Mouse (Mus musculus): ENCODE data around the gene Uck2. TPM values are rescaled to one million over a fixed set of nuclear protein-coding genes. Genes with fewer than 3 reads are reported as not detected.
A peak's percentile ranks its signal among the peaks of the same experiment; 100 is the strongest.

Gene Uck2
- polyA plus RNA-seq, 1 experiment from 2014 or later = 49.5 TPM

DNA sequence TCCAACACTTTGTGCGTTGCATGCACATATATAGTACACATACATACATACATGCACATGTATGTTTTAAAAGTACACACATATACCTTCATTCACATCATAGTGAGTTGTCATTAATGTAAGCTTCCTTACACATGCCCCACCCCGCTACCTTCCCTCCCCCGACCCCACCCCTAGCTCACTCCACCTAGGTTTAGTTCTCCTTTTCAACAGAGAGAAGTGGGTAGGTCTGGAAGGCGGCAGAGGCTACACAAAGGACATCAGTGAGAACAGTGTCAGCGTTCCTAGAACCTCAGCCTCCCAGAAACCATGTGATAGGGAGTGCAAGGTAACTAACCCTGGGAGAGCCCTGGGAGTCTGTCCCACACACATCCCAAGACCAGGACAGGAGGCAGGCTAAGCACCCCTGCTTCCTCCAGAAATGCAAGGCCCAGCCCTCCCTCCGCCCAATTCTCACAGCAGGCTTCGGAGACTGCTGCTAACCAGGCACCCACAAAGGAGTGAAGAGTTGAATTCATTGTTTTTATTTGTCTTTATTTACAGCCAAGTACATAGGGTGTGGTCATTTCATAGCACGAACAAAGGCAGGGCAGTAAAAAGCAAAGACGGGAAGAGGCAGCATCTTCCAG lies 62.6 kb downstream of the Uck2 start:
- 0 out of 2 replicates have a peak, but pooled peaks cover 5% of the 10 kb centered on the region for H3K36me3 ChIP-seq
- H3K9me3 ChIP-seq = no peaks in the 10 kb centered on the region
- no peak overlapping the region for H3K4me3 ChIP-seq (replicated peaks)
- H3K4me2 ChIP-seq (replicated peaks) = no peak overlapping the region
- 82% methylated on average over 9 of the region's 9 CpGs for WGBS
- H3K4me1 ChIP-seq (replicated peaks) = no peaks in the 10 kb centered on the region
- H3K27ac ChIP-seq = no peak overlapping the region
- no peak overlapping the region for H3K9ac ChIP-seq
- H3K27me3 ChIP-seq (replicated peaks) = no peaks in the 10 kb centered on the region
- no peak for ATAC-seq

DNA sequence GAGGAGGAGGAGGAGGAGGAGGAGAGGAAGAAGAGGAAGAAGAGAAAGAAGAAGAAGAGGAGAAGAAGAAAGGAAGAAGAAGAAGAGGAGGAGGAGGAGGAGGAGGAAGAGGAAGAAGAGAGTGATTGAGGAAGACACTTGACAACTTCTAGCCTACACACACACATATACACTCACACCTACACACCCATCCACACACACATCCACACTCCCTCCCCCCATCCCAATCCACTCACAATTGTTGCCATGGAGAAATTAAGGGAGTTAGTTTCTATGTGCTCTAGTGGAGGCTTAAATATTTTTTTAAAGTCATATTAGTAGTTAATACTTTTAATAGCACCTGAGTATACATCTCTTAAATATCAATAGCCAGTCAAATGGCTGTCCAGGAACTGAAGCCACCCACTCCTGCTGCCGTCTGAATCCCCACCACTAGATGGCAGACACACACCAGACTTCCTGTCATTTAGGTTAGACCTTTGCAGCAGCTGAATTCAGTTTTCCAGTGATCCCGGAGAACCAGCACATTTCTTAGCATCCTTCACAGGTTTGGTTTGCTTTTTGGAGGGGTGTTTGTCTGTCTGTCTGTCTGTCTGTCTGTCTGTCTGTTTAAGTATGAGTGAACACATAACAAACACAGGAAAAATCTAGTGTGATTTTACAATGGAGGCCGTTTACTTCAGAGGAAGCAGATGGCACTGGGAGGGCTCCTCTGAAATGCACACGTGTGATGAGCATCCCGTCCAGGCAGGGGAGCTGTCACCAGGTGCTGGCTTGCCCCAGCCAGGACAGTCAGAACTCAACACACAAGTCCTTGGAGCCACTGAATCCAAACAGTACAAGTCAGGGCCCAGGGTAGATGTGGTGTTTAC lies 64.6 kb downstream of the Uck2 start:
- Histone ChIP-seq H3K36me3 (0 out of 2 replicates have a peak, but pooled peaks cover 5% of the 10 kb centered on the region), H3K9me3 (no peaks in the 10 kb centered on the region), H3K4me3 (replicated peaks) (no peak overlapping the region), H3K9ac (no peak overlapping the region), H3K27ac (no peak overlapping the region), H3K27me3 (replicated peaks) (no peaks in the 10 kb centered on the region), H3K4me1 (replicated peaks) (no peaks in the 10 kb centered on the region), H3K4me2 (replicated peaks) (no peak overlapping the region)
- WGBS = 4% methylated on average over 5 of the region's 5 CpGs
- peak; percentile 84 for ATAC-seq

- no peak overlapping the region for H3K4me2 ChIP-seq (replicated peaks)
- no peak overlapping the region for H3K4me3 ChIP-seq (replicated peaks)
- H3K27ac ChIP-seq = no peak overlapping the region
- no peaks in the 10 kb centered on the region for H3K27me3 ChIP-seq (replicated peaks)
- H3K4me1 ChIP-seq (replicated peaks) = no peaks in the 10 kb centered on the region
- ATAC-seq = no peak
- 73% methylated on average over 3 of the region's 3 CpGs for WGBS
- no peaks in the 10 kb centered on the region for H3K36me3 ChIP-seq
- H3K9ac ChIP-seq = no peak overlapping the region
- H3K9me3 ChIP-seq = no peaks in the 10 kb centered on the region
These were observed 69.7 kb downstream of the Uck2 start for GRCm38 (mm10) chr1:167215460-167215859.

GRCm38 (mm10) chr1:167212710-167213109 lies 72.4 kb downstream of the Uck2 start:
- H3K27ac ChIP-seq = no peak overlapping the region
- no peaks in the 10 kb centered on the region for H3K36me3 ChIP-seq
- no peak overlapping the region for H3K4me2 ChIP-seq (replicated peaks)
- no peak overlapping the region for H3K9ac ChIP-seq
- no peaks in the 10 kb centered on the region for H3K9me3 ChIP-seq
- ATAC-seq = no peak
- no peaks in the 10 kb centered on the region for H3K4me1 ChIP-seq (replicated peaks)
- WGBS = 92% methylated on average over 1 of the region's 1 CpGs
- no peak overlapping the region for H3K4me3 ChIP-seq (replicated peaks)
- H3K27me3 ChIP-seq (replicated peaks) = no peaks in the 10 kb centered on the region

DNA sequence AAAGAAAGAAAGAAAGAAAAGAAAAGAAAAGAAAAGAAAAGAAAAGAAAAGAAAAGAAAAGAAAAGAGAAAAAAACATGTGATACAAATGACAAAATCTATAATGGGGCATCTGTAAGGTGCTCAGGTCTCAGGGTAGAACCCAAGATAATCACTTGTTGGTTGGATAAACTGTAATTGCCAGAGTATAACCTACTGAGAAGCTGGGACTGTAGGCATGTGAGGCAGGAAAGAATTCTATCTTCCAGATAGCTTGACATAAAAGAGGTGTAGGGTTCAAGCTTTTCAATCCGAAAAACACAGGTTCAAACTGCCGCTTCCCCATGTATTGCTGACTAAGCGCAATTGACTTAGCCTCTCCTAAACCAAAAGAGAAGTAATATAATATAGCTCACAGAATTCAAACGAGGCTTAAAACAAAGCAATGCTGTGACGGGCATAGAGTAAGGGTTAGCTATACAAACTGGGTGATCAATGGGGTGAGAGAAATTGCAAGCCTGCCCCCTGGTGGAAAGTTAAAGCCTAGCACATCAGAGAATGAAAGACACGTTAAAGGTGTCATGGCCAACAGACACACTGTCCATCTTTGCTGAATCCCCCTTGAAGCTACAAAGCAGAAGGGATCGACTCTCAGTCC lies 73.0 kb downstream of the Uck2 start:
- Histone ChIP-seq H3K4me1 (replicated peaks) (no peaks in the 10 kb centered on the region), H3K27me3 (replicated peaks) (no peaks in the 10 kb centered on the region), H3K9me3 (no peaks in the 10 kb centered on the region), H3K4me3 (replicated peaks) (no peak overlapping the region), H3K36me3 (no peaks in the 10 kb centered on the region), H3K27ac (no peak overlapping the region), H3K4me2 (replicated peaks) (no peak overlapping the region), H3K9ac (no peak overlapping the region)
- ATAC-seq = peak; percentile 59; the same call in 1 of the 2 replicates
- WGBS = 27% methylated on average over 7 of the region's 7 CpGs

DNA sequence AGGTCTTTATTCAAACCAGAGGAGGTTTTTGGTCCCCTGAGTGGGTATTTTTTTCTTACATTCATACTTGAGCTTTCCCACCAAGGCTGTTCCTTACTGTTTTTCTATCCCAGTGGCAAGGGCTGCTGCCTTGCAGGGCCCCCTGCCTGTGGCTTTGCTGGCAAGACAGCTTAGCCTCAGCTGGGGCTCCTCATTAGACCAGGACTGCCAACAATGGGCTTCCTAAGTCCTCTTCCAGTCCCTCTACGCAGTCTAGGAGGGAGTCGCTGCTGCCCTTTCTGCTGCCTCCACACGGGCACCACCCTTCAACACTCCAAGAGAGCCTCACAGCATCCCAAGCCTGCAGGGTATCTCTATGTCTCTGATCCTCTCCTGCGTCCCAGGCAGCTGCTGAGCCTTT lies 76.3 kb downstream of the Uck2 start:
- Histone ChIP-seq H3K4me3 (replicated peaks) (no peak overlapping the region), H3K36me3 (no peaks in the 10 kb centered on the region), H3K4me1 (replicated peaks) (no peaks in the 10 kb centered on the region), H3K27ac (no peak overlapping the region), H3K4me2 (replicated peaks) (no peak overlapping the region), H3K9me3 (no peaks in the 10 kb centered on the region), H3K9ac (no peak overlapping the region), H3K27me3 (replicated peaks) (no peaks in the 10 kb centered on the region)
- WGBS = 71% methylated on average over 4 of the region's 4 CpGs
- no peak for ATAC-seq

GRCm38 (mm10) chr1:167205177-167205750 lies 79.9 kb downstream of the Uck2 start:
- ATAC-seq = no peak
- H3K27me3 ChIP-seq (replicated peaks) = no peaks in the 10 kb centered on the region
- H3K9ac ChIP-seq = no peak overlapping the region
- H3K9me3 ChIP-seq = no peaks in the 10 kb centered on the region
- H3K27ac ChIP-seq = no peak overlapping the region
- H3K36me3 ChIP-seq = no peaks in the 10 kb centered on the region
- no peaks in the 10 kb centered on the region for H3K4me1 ChIP-seq (replicated peaks)
- no peak overlapping the region for H3K4me2 ChIP-seq (replicated peaks)
- H3K4me3 ChIP-seq (replicated peaks) = no peak overlapping the region
- 42% methylated on average over 8 of the region's 8 CpGs for WGBS

DNA sequence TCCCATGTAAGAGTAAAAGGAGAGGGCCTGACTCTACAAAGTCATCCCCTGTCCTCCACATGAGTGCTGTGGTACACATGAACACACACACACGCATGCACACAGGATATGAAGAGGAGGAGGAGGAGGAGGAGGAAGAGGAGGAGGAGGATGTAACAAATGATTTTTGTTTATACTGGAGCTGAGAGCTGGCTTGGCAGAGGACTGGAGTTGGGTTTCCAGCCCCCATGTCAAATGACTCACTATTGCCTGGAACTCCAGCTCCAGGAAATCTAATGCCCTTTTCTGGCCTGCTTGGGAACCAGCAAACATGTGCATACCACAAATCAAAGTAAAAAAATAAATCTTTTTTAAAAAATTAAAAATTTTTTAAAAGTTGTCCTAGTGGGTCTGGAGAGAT lies 80.7 kb downstream of the Uck2 start:
- 73% methylated on average over 1 of the region's 1 CpGs for WGBS
- Histone ChIP-seq H3K9ac (no peak overlapping the region), H3K4me3 (replicated peaks) (no peak overlapping the region), H3K36me3 (no peaks in the 10 kb centered on the region), H3K4me2 (replicated peaks) (no peak overlapping the region), H3K27me3 (replicated peaks) (no peaks in the 10 kb centered on the region), H3K4me1 (replicated peaks) (no peaks in the 10 kb centered on the region), H3K9me3 (no peaks in the 10 kb centered on the region), H3K27ac (no peak overlapping the region)
- ATAC-seq = no peak

DNA sequence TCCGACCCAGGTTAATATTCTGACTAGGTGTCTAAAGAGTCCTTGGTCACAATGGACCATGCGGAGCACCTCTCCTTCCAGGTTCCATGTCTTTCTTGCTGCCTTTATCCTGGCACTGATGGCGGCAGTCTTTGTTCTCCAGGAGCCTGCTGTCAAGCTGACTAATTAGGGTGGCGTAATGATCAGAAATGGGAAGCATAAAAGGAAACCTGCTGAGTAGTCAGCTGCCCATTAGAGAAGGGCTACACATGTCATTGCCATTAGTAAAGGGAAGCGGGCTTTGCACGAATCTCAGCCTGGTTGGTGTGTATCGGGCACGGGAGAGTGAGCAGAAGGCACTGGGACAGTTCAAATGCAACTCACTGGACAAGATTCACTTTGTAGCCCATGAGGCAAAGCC lies 90.4 kb downstream of the Uck2 start:
- no peaks in the 10 kb centered on the region for H3K36me3 ChIP-seq
- no peak overlapping the region for H3K4me3 ChIP-seq (replicated peaks)
- H3K27me3 ChIP-seq (replicated peaks) = no peaks in the 10 kb centered on the region
- no peak overlapping the region for H3K27ac ChIP-seq
- no peaks in the 10 kb centered on the region for H3K9me3 ChIP-seq
- H3K4me2 ChIP-seq (replicated peaks) = no peak overlapping the region
- H3K9ac ChIP-seq = no peak overlapping the region
- ATAC-seq = no peak
- WGBS = 66% methylated on average over 8 of the region's 8 CpGs
- H3K4me1 ChIP-seq (replicated peaks) = no peaks in the 10 kb centered on the region

DNA sequence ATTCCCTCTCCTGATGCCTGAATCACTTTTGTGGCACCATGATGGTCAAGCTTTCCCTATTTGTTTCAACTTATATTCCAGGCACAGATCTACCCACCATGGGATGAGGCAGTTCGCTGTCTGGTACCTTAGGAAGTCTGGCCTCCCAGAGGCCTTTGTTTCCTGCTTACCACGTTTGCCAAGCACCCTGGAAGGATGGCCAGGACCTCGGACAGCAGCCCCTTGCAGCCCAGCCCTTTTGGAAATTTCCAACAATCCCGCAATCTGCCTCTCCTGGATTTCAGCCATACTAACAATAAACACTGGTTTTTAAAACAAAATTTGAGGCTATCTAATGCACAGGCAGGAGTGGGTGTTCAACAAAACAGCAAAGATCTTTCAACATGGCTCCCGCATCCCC lies 97.3 kb downstream of the Uck2 start:
- no peaks in the 10 kb centered on the region for H3K4me1 ChIP-seq (replicated peaks)
- 23% methylated on average over 5 of the region's 5 CpGs for WGBS
- no peak overlapping the region for H3K4me2 ChIP-seq (replicated peaks)
- no peaks in the 10 kb centered on the region for H3K27me3 ChIP-seq (replicated peaks)
- no peak overlapping the region for H3K4me3 ChIP-seq (replicated peaks)
- no peaks in the 10 kb centered on the region for H3K36me3 ChIP-seq
- no peaks in the 10 kb centered on the region for H3K9me3 ChIP-seq
- H3K9ac ChIP-seq = no peak overlapping the region
- H3K27ac ChIP-seq = no peak overlapping the region
- ATAC-seq = no peak

DNA sequence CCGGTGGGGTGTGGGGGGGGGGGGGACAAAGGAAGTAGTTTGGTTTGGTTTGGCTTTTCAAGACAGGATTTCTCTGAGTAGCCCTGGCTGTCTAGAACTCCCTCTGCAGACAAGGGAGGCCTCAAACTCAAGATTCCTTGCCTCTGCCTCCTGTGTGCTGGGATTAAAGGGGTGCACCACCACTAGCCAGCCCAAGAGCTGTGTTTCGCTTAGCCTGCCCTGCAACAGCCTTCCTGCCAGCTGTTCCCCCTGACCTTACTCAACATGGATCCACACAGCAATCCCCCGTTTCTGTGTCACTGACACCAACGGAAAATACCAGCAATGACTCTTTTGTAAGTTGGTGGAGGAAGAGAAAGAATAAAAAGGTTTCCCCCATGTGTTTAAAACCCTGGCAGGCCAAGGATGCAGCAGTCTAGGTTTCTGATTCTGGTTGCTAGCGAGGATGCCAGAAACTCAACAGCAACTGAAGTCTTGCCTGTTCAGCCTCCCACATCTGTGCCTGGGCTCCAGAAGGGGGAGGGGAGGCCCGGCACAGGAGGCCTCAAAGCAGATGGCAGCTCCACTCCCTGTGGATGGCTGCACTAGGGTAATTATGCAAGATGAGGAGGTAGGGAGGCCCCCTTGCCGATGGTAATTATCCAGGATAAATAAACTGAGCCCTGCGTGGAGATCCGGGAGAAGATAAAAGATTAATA lies 103.1 kb downstream of the Uck2 start:
- WGBS = 26% methylated on average over 9 of the region's 9 CpGs
- Histone ChIP-seq H3K36me3 (no peaks in the 10 kb centered on the region), H3K4me2 (replicated peaks) (no peak overlapping the region), H3K9ac (no peak overlapping the region), H3K4me3 (replicated peaks) (no peak overlapping the region), H3K27ac (no peak overlapping the region), H3K4me1 (replicated peaks) (no peaks in the 10 kb centered on the region), H3K27me3 (replicated peaks) (no peaks in the 10 kb centered on the region), H3K9me3 (no peaks in the 10 kb centered on the region)
- ATAC-seq = no peak

Measured in intestine, embryonic 15.5 days (tissue).